In genomic region chr4:99199757-99200251, GRCm38 (mm10) we compare ENCODE assay signal across 10 mouse cellular contexts. TPM values are rescaled to one million over a fixed set of nuclear protein-coding genes. Genes with fewer than 3 reads are reported as not detected.
DNase-seq lines count a peak whose midpoint lies in the region; ATAC-seq lines count a peak whose summit lies in the region.
"Had no signal": no experiment of that assay in that cellular context is flagged by ENCODE, and none has a peak within 500 bp of the region (broad histone marks: within the 10 kb centered on the region; RNA-seq: fewer than 3 reads in every experiment).

No protein-coding gene starts in this region.

- peak overlapping the region; percentile 19; the same call in 1 of the 2 replicates for H3K4me2 ChIP-seq in heart, embryonic 11.5 days
- H3K4me2 ChIP-seq in intestine, embryonic 15.5 days (replicated peaks), result peak overlapping the region; percentile 37
- H3K4me2 ChIP-seq: neural tube, embryonic 13.5 days had no signal

- H3K9ac ChIP-seq in heart, embryonic 11.5 days (ENCODE audit: low read depth, low read length), result no peak overlapping the region
- H3K9ac ChIP-seq in intestine, embryonic 15.5 days, result no peak overlapping the region
- H3K9ac ChIP-seq: neural tube, embryonic 13.5 days had no signal

- H3K4me1 ChIP-seq in heart, embryonic 11.5 days (ENCODE audit: control insufficient read depth, insufficient read depth, low read length), result no peaks in the 10 kb centered on the region
- H3K4me1 ChIP-seq in intestine, embryonic 15.5 days (replicated peaks), result no peaks in the 10 kb centered on the region

- intact Hi-C loops in gastrocnemius, postnatal 36 days (cut with DNase I), result no loop called here

- no peak for DNase-seq in heart, adult 9 months (ENCODE audit: low spot score in 2 of 2)
- peak; percentile 70 for DNase-seq in ZHBTc4 (ENCODE audit: low read depth, low spot score)
- DNase-seq in gastrocnemius, postnatal 36 days, result no peak
- no peak for DNase-seq in thymus, postnatal 4 days
- DNase-seq in ovary, postnatal 14 days (ENCODE audit: low spot score), result no peak

- no peak overlapping the region for H3K4me3 ChIP-seq in heart, embryonic 11.5 days (ENCODE audit: low read depth, low read length)
- no peak overlapping the region for H3K4me3 ChIP-seq in intestine, embryonic 15.5 days (replicated peaks)
- H3K4me3 ChIP-seq: neural tube, embryonic 13.5 days had no signal

- H3K9me3 ChIP-seq in heart, embryonic 11.5 days (replicated peaks; ENCODE audit: control insufficient read depth, low read length), result no peaks in the 10 kb centered on the region
- no peaks in the 10 kb centered on the region for H3K9me3 ChIP-seq in intestine, embryonic 15.5 days
- H3K9me3 ChIP-seq: neural tube, embryonic 13.5 days had no signal

- no peak overlapping the region for H3K27ac ChIP-seq in heart, embryonic 11.5 days (ENCODE audit: low read depth, low read length)
- no peak overlapping the region for H3K27ac ChIP-seq in intestine, embryonic 15.5 days
- H3K27ac ChIP-seq: neural tube, embryonic 13.5 days had no signal

- 47% methylated on average over 13 of the region's 13 CpGs for WGBS in heart, embryonic 11.5 days (ENCODE audit: insufficient replicate concordance)
- 58% methylated on average over 13 of the region's 13 CpGs for WGBS in intestine, embryonic 15.5 days

- no peaks in the 10 kb centered on the region for H3K27me3 ChIP-seq in heart, embryonic 11.5 days (ENCODE audit: control insufficient read depth, insufficient read depth, low read length)
- H3K27me3 ChIP-seq in intestine, embryonic 15.5 days (replicated peaks), result no peaks in the 10 kb centered on the region
- H3K27me3 ChIP-seq: neural tube, embryonic 13.5 days had no signal

- ATAC-seq in heart, embryonic 11.5 days (replicated peaks; ENCODE audit: insufficient number of reproducible peaks, low FRiP score, low TSS enrichment), result no peak
- ATAC-seq in intestine, embryonic 15.5 days, result peak; percentile 87
- peak; percentile 93 for ATAC-seq in monocyte, adult 5-6 weeks (replicated peaks; ENCODE audit: insufficient number of reproducible peaks, low FRiP score, low TSS enrichment, poor library complexity, severe bottlenecking)

- no peaks in the 10 kb centered on the region for H3K36me3 ChIP-seq in heart, embryonic 11.5 days (ENCODE audit: control insufficient read depth, insufficient read depth, low read length)
- H3K36me3 ChIP-seq in intestine, embryonic 15.5 days, result no peaks in the 10 kb centered on the region
- H3K36me3 ChIP-seq: G1E; neural tube, embryonic 13.5 days had no signal

RNA-seq across cellular contexts. Expression of gene Atg4c, which starts 6.1 kb away (rescaled TPM):
- polyA plus RNA-seq in heart, embryonic 11.5 days (2014; fragmentation: Nextera tagmentation; extraction: Ambion mirVana), result 11.0 and 12.4 TPM in 2 replicates
- polyA plus RNA-seq in intestine, embryonic 15.5 days (2015; fragmentation: Nextera tagmentation; extraction: Ambion mirVana), result 14.4 and 14.6 TPM in 2 replicates
- total RNA-seq in monocyte, adult 5-6 weeks (2017), result 25.5 to 31.3 TPM (median 30.3 TPM) in 3 replicates
- 1 to 10 TPM; 4.9 to 5.5 TPM for total RNA-seq in gastrocnemius, postnatal 36 days (2021)
- total RNA-seq: G1E had no signal
- polyA plus RNA-seq: G1E had no signal
